Mouse (Mus musculus) hindbrain, embryonic 11.5 days (tissue): ENCODE measurements around the gene Ubtd2. TPM values are rescaled to one million over a fixed set of nuclear protein-coding genes. Genes with fewer than 3 reads are reported as not detected.
"Not testable (repeated sequence)": the region's sequence is repeated elsewhere in the genome, so short reads cannot be mapped to it uniquely, and the experiment has no call there.

Source experiments
- ATAC-seq: fragments of 200-750 bp; cut with Nextera tagmentation; 2 replicates; pipeline ENCODE4 v1.8.0; 2017; ENCODE audit warnings: mild to moderate bottlenecking, moderate TSS enrichment, moderate library complexity; ENCODE audit not compliant: low FRiP score
- DNase-seq: peaks from one replicate; pipeline ENCODE4 v3.0.0-alpha.2; 2015; ENCODE audit warnings: low spot score
- H3K27ac ChIP-seq: fragments of 300-500 bp; sonication (generic); 2 replicates; pipeline ENCODE4 v1.5.1; 2014; ENCODE audit warnings: mild to moderate bottlenecking, low read depth, low read length
- H3K27me3 ChIP-seq: fragments of 300-500 bp; sonication (generic); 2 replicates; pipeline ENCODE4 v1.6.1; 2014; ENCODE audit warnings: mild to moderate bottlenecking, low read length, moderate library complexity, mixed read lengths; ENCODE audit not compliant: control insufficient read depth, insufficient read depth
- H3K36me3 ChIP-seq: fragments of 300-500 bp; sonication (generic); 2 replicates; pipeline ENCODE4 v1.6.1; 2014; ENCODE audit warnings: mild to moderate bottlenecking, low read length, moderate library complexity, mixed read lengths; ENCODE audit not compliant: control insufficient read depth, insufficient read depth
- H3K4me1 ChIP-seq: fragments of 300-500 bp; sonication (generic); replicated peaks from 2 replicates; pipeline ENCODE4 v1.6.1; 2014; ENCODE audit warnings: low read length, mixed read lengths; ENCODE audit not compliant: control insufficient read depth, insufficient read depth
- H3K4me2 ChIP-seq: fragments of 300-500 bp; sonication (generic); replicated peaks from 2 replicates; pipeline ENCODE4 v1.6.1; 2014; ENCODE audit warnings: mild to moderate bottlenecking, low read depth, low read length
- H3K4me3 ChIP-seq: fragments of 300-500 bp; sonication (generic); 2 replicates; pipeline ENCODE4 v1.5.1; 2014; ENCODE audit warnings: low read depth, low read length
- H3K9ac ChIP-seq: fragments of 300-500 bp; sonication (generic); 2 replicates; pipeline ENCODE4 v1.6.1; 2014; ENCODE audit warnings: low read depth, low read length
- H3K9me3 ChIP-seq: fragments of 300-500 bp; sonication (generic); 2 replicates; pipeline ENCODE4 v1.6.1; 2016; ENCODE audit warnings: low read length; ENCODE audit not compliant: control insufficient read depth
- WGBS: fragments of 180-500 bp; shearing (Covaris S2); extraction: QIAGEN DNeasy Blood & Tissue Kit; methylation state at CpG from one replicate; pipeline ENCODE4 v1.1.7; 2014; 5-methylcytosine and 5-hydroxymethylcytosine counted together
- polyA plus RNA-seq: library from polyadenylated mRNA; unstranded; fragments of >200 nt; fragmentation: Nextera tagmentation; extraction: Ambion mirVana; gene quantifications from 2 replicates; pipeline ENCODE4 v1.2.1, GENCODE M21; 2014

The Ubtd2 gene
- polyA plus RNA-seq, 1 experiment from 2014 or later, result 65.5 TPM

- Histone ChIP-seq H3K36me3 (no peaks in the 10 kb centered on the region), H3K9ac (no peak overlapping the region), H3K4me3 (no peak overlapping the region), H3K9me3 (no peaks in the 10 kb centered on the region), H3K4me1 (no peaks in the 10 kb centered on the region), H3K27ac (no peak overlapping the region), H3K27me3 (no peaks in the 10 kb centered on the region), H3K4me2 (no peak overlapping the region)
- DNase-seq (no peak), ATAC-seq (no peak)
- 92% methylated on average over 7 of the region's 7 CpGs for WGBS
These were observed 43.8 kb downstream of the Ubtd2 start for GRCm38 (mm10) chr11:32498757-32499535.

- no peak for ATAC-seq
- no peaks in the 10 kb centered on the region for H3K4me1 ChIP-seq
- no peak overlapping the region for H3K4me2 ChIP-seq
- H3K27ac ChIP-seq, result no peak overlapping the region
- 98% methylated on average over 4 of the region's 4 CpGs for WGBS
- no peaks in the 10 kb centered on the region for H3K36me3 ChIP-seq
- H3K4me3 ChIP-seq, result no peak overlapping the region
- H3K27me3 ChIP-seq, result no peaks in the 10 kb centered on the region
- no peak for DNase-seq
- H3K9me3 ChIP-seq, result no peaks in the 10 kb centered on the region
- H3K9ac ChIP-seq, result no peak overlapping the region
These were observed 44.8 kb downstream of the Ubtd2 start for GRCm38 (mm10) chr11:32499931-32500330.

GRCm38 (mm10) chr11:32503711-32504110 lies 48.5 kb downstream of the Ubtd2 start:
- no peaks in the 10 kb centered on the region for H3K27me3 ChIP-seq
- no peak for DNase-seq
- no peak overlapping the region for H3K27ac ChIP-seq
- no peaks in the 10 kb centered on the region for H3K9me3 ChIP-seq
- no peak overlapping the region for H3K4me3 ChIP-seq
- 94% methylated on average over 2 of the region's 2 CpGs for WGBS
- H3K4me2 ChIP-seq, result no peak overlapping the region
- no peak for ATAC-seq
- H3K36me3 ChIP-seq, result no peaks in the 10 kb centered on the region
- no peaks in the 10 kb centered on the region for H3K4me1 ChIP-seq
- H3K9ac ChIP-seq, result no peak overlapping the region

GRCm38 (mm10) chr11:32505091-32505739 lies 50.0 kb downstream of the Ubtd2 start:
- H3K9ac ChIP-seq, result no peak overlapping the region
- H3K27me3 ChIP-seq, result no peaks in the 10 kb centered on the region
- H3K27ac ChIP-seq, result no peak overlapping the region
- no peaks in the 10 kb centered on the region for H3K4me1 ChIP-seq
- 80% methylated on average over 7 of the region's 7 CpGs for WGBS
- no peak overlapping the region for H3K4me2 ChIP-seq
- no peaks in the 10 kb centered on the region for H3K9me3 ChIP-seq
- H3K36me3 ChIP-seq, result no peaks in the 10 kb centered on the region
- no peak for DNase-seq
- no peak for ATAC-seq
- no peak overlapping the region for H3K4me3 ChIP-seq

- H3K27ac ChIP-seq, result no peak overlapping the region
- no peak overlapping the region for H3K4me3 ChIP-seq
- 68% methylated on average over 1 of the region's 1 CpGs for WGBS
- H3K4me2 ChIP-seq, result no peak overlapping the region
- no peak for ATAC-seq
- H3K36me3 ChIP-seq, result 0 out of 2 replicates have a peak, but pooled peaks cover 4% of the 10 kb centered on the region
- no peaks in the 10 kb centered on the region for H3K27me3 ChIP-seq
- H3K9ac ChIP-seq, result no peak overlapping the region
- no peaks in the 10 kb centered on the region for H3K9me3 ChIP-seq
- no peaks in the 10 kb centered on the region for H3K4me1 ChIP-seq
- no peak for DNase-seq
These were observed 55.8 kb downstream of the Ubtd2 start for GRCm38 (mm10) chr11:32510930-32511329.

- not testable (repeated sequence) for H3K9ac ChIP-seq, H3K36me3 ChIP-seq, H3K9me3 ChIP-seq, ATAC-seq, H3K27ac ChIP-seq, H3K4me3 ChIP-seq, H3K4me2 ChIP-seq, DNase-seq, H3K4me1 ChIP-seq, H3K27me3 ChIP-seq
- WGBS, result 98% methylated on average over 4 of the region's 5 CpGs
These were observed 59.7 kb downstream of the Ubtd2 start for GRCm38 (mm10) chr11:32514853-32515252.

GRCm38 (mm10) chr11:32516091-32516490 lies 60.9 kb downstream of the Ubtd2 start:
- H3K4me3 ChIP-seq, result no peak overlapping the region
- ATAC-seq, result no peak
- H3K4me2 ChIP-seq, result no peak overlapping the region
- no peaks in the 10 kb centered on the region for H3K9me3 ChIP-seq
- no peak overlapping the region for H3K9ac ChIP-seq
- H3K36me3 ChIP-seq, result 0 out of 2 replicates have a peak, but pooled peaks cover 4% of the 10 kb centered on the region
- no peaks in the 10 kb centered on the region for H3K4me1 ChIP-seq
- whole genome bisulfite sequencing, result 93% methylated on average over 12 of the region's 12 CpGs
- no peaks in the 10 kb centered on the region for H3K27me3 ChIP-seq
- H3K27ac ChIP-seq, result no peak overlapping the region
- DNase-seq, result no peak

- WGBS, result 91% methylated on average over 8 of the region's 8 CpGs
- DNase-seq (no peak), ATAC-seq (no peak)
- Histone ChIP-seq H3K4me3 (no peak overlapping the region), H3K36me3 (0 out of 2 replicates have a peak, but pooled peaks cover 4% of the 10 kb centered on the region), H3K9me3 (no peaks in the 10 kb centered on the region), H3K4me2 (no peak overlapping the region), H3K4me1 (no peaks in the 10 kb centered on the region), H3K27me3 (no peaks in the 10 kb centered on the region), H3K9ac (no peak overlapping the region), H3K27ac (no peak overlapping the region)
These were observed 61.9 kb downstream of the Ubtd2 start for GRCm38 (mm10) chr11:32516916-32517712.
